Mouse (Mus musculus): Measurements from ENCODE around the gene Capns1.

- no peak for TF ChIP-seq CTCF (IDR thresholded peaks at IDR 0.05)
- TF ChIP-seq EP300 (IDR thresholded peaks at IDR 0.05) = no peak
These were observed 55.4 kb downstream of the Capns1 start for GRCm38 (mm10) chr7:30143170-30143554.
